Mouse (Mus musculus): ENCODE results near the gene Cend1. TPM values are rescaled to one million over a fixed set of nuclear protein-coding genes. Genes with fewer than 3 reads are reported as not detected.

Gene Cend1
- polyA plus RNA-seq, 1 experiment from 2014 or later = not detected

DNA sequence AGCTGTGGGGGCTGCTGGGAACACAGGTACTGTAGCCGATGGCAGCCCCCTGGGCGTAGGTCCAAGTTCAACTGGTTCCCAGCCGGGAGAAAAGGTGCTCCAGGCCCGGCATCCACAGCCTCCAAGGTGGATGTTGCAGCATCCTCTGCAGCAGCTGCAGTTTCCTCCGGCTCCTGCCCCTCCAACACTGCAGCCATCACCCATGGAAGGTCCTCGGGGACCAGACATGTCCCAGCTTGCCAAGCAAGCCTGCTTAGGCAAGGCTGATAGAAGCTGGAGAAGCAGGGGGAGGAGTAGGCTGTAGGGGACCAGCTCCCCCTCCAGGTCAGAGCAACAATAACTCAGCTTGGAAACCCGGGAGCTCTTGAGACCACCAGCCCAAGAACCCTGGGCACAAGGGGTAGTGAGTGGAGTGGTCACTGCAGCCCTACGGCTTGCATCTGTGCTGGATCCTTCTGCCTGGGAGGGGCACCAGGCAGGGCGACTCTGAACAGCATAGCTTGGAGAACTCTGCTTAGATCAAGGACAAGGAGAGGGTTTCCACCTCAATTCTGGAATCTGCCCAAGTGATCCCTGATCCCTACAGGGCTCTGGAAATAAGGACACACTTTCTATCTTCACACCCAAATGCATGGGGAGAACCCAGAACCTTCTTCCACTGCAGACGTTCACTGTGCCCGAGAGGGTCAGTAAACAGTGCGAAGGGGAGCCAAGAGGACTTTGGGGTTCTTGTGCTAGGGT, 14.0 kb upstream of the Cend1 start:
- Histone ChIP-seq H3K79me2 (ENCODE audit: inconsistent target) (peaks cover 17% of the 10 kb centered on the region), H3K36me3 (ENCODE audit: inconsistent target) (no peaks in the 10 kb centered on the region), H3K27ac (peak overlapping the region; percentile 46), H3K4me3 (ENCODE audit: inconsistent target) (peak overlapping the region; percentile 60)
- 20% methylated on average over 12 of the region's 12 CpGs for WGBS (ENCODE audit: missing documents)

GRCm38 (mm10) chr7:141442199-141442598, 12.9 kb upstream of the Cend1 start:
- H3K79me2 ChIP-seq (ENCODE audit: inconsistent target) = peaks cover 10% of the 10 kb centered on the region; the same call in 1 of the 2 replicates
- 96% methylated on average over 13 of the region's 13 CpGs for WGBS (ENCODE audit: missing documents)
- no peaks in the 10 kb centered on the region for H3K36me3 ChIP-seq (ENCODE audit: inconsistent target)
- no peak overlapping the region for H3K4me3 ChIP-seq (ENCODE audit: inconsistent target)
- no peak overlapping the region for H3K27ac ChIP-seq

GRCm38 (mm10) chr7:141441460-141441859, 12.2 kb upstream of the Cend1 start:
- WGBS (ENCODE audit: missing documents) = 96% methylated on average over 4 of the region's 9 CpGs
- peaks cover 18% of the 10 kb centered on the region; the same call in 1 of the 2 replicates for H3K79me2 ChIP-seq (ENCODE audit: inconsistent target)
- no peak overlapping the region for H3K4me3 ChIP-seq (ENCODE audit: inconsistent target)
- H3K27ac ChIP-seq = no peak overlapping the region
- no peaks in the 10 kb centered on the region for H3K36me3 ChIP-seq (ENCODE audit: inconsistent target)

GRCm38 (mm10) chr7:141440613-141441012, 11.3 kb upstream of the Cend1 start:
- Histone ChIP-seq H3K4me3 (ENCODE audit: inconsistent target) (no peak overlapping the region), H3K27ac (no peak overlapping the region), H3K36me3 (ENCODE audit: inconsistent target) (no peaks in the 10 kb centered on the region), H3K79me2 (ENCODE audit: inconsistent target) (peaks cover 26% of the 10 kb centered on the region; the same call in 1 of the 2 replicates)
- 29% methylated on average over 5 of the region's 6 CpGs for WGBS (ENCODE audit: missing documents)

- Histone ChIP-seq H3K4me3 (ENCODE audit: inconsistent target) (no peak overlapping the region), H3K79me2 (ENCODE audit: inconsistent target) (peaks cover 32% of the 10 kb centered on the region), H3K36me3 (ENCODE audit: inconsistent target) (no peaks in the 10 kb centered on the region), H3K27ac (no peak overlapping the region)
- 95% methylated on average over 11 of the region's 11 CpGs for WGBS (ENCODE audit: missing documents)
These were observed 10.5 kb upstream of the Cend1 start for GRCm38 (mm10) chr7:141439811-141440210.

GRCm38 (mm10) chr7:141439140-141439679, 9.9 kb upstream of the Cend1 start:
- H3K79me2 ChIP-seq (ENCODE audit: inconsistent target) = peaks cover 39% of the 10 kb centered on the region
- no peaks in the 10 kb centered on the region for H3K36me3 ChIP-seq (ENCODE audit: inconsistent target)
- no peak overlapping the region for H3K4me3 ChIP-seq (ENCODE audit: inconsistent target)
- no peak overlapping the region for H3K27ac ChIP-seq
- WGBS (ENCODE audit: missing documents) = 96% methylated on average over 8 of the region's 10 CpGs

GRCm38 (mm10) chr7:141438201-141438968, 9.1 kb upstream of the Cend1 start:
- H3K27ac ChIP-seq = no peak overlapping the region
- 98% methylated on average over 12 of the region's 12 CpGs for WGBS (ENCODE audit: missing documents)
- no peak overlapping the region for H3K4me3 ChIP-seq (ENCODE audit: inconsistent target)
- peaks cover 5% of the 10 kb centered on the region for H3K36me3 ChIP-seq (ENCODE audit: inconsistent target)
- H3K79me2 ChIP-seq (ENCODE audit: inconsistent target) = peaks cover 45% of the 10 kb centered on the region

DNA sequence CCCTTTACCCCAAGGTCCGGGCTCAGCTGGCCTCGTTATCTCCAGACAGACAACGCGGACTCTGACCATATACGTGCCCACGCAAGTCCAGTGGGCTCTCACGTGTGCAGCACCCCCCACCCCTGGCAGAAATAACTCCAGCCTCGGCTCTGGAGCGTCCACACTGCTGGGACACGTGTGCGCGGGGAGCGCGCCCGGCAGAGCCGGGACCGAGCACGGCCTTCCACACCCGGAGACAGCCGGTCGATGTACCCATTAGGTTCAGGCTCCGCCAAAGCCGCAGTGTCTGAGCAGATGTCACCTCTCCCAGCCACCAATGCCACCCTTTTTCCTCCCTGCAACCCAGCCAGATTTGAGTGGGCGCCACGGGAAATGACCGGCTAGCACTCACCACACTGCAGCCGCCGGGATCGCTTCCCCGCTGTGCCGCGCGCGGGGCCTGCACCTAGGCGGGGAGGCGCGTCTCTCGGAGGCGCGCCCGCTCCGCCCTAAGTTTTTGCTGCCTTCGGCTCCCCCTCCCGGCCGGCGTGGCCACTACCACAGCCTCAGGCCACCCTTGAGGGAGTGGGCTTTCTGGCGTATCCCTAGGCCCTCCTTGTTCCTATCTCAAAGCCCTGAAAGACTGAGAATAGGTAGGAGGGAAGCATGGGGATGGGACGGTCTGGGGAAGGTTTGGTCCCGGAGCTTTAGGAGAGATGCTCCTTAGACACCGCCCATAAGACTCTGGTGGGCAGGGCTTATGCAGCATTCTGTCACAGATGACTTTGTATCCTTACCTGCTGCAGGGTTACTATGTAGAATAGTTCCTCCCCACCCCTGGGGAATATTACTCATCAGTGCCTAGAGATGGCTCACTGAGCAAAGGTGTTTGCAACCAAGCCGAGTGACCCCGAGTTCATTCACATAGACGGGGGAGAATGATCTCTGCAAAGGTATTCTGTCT, 8.2 kb upstream of the Cend1 start, which contains the start of gene Slc25a22:
Gene Slc25a22 (minus strand): TSS at position 715 of the 943 bp plus-strand sequence.
- Histone ChIP-seq H3K4me3 (ENCODE audit: inconsistent target) (peak within 1 kb of the TSS; percentile 52), H3K36me3 (ENCODE audit: inconsistent target) (peaks cover 15% of the 10 kb centered on the region), H3K79me2 (ENCODE audit: inconsistent target) (peaks cover 39% of the 10 kb centered on the region), H3K27ac (peak within 1 kb of the TSS; percentile 61)
- WGBS (ENCODE audit: missing documents) = 7% methylated on average over 52 of the region's 53 CpGs

DNA sequence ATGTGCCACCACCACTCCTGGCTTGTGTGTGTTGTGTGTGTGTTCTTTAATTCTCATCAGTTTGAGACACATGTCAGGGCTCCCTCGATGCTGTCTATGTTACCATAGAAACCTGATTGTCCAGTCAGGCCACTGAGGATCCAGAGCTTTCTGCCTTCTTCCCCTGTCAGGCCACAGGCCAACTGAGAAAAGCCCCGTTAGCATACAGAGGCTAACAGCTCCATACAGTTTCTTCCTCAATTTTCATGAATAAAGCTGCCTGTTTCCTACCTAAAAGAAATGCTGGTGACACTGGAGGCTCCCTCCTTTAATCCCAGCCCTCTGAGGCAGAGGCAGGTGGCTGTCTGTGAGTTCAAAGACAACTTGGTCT, 7.2 kb upstream of the Cend1 start:
- Histone ChIP-seq H3K27ac (peak overlapping the region; percentile 61), H3K36me3 (ENCODE audit: inconsistent target) (peaks cover 22% of the 10 kb centered on the region), H3K79me2 (ENCODE audit: inconsistent target) (peaks cover 35% of the 10 kb centered on the region), H3K4me3 (ENCODE audit: inconsistent target) (peak overlapping the region; percentile 52)
- 22% methylated on average over 2 of the region's 2 CpGs for WGBS (ENCODE audit: missing documents)

DNA sequence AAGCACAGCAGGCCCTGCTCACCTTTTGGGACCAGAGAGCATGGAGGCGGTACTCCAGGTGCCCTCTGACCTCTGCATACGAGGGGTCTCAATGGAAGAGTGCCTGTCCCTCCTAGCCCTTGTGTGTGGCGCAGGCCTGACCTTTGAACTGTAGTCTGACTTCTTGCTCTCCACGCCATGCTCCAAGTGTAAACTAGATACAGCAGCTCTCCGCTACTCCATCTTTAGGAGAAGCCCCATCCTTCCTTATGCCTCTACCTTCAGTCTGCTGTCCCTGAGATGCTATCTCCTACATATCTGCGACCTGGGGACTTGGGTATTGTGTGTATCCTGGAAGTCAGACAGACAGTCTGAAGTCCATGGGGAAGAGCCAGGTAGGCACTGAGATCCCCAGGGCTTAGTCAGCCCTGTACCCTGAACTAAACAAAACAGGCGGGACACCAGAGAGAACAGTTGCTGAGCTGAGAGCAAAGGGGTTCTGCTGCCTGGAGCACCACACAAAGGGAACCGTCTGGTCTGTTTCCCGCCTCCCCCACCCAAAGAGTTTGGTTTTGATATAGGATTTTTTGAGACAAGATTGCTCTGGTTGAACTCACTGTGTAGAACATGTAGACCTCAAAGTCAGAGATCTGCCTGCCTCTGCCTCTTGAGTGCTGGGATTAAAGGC, 6.7 kb upstream of the Cend1 start:
- H3K27ac ChIP-seq = peak overlapping the region; percentile 61
- H3K79me2 ChIP-seq (ENCODE audit: inconsistent target) = peaks cover 35% of the 10 kb centered on the region
- peak overlapping the region; percentile 57 for H3K4me3 ChIP-seq (ENCODE audit: inconsistent target)
- 91% methylated on average over 9 of the region's 9 CpGs for WGBS (ENCODE audit: missing documents)
- H3K36me3 ChIP-seq (ENCODE audit: inconsistent target) = peaks cover 27% of the 10 kb centered on the region

DNA sequence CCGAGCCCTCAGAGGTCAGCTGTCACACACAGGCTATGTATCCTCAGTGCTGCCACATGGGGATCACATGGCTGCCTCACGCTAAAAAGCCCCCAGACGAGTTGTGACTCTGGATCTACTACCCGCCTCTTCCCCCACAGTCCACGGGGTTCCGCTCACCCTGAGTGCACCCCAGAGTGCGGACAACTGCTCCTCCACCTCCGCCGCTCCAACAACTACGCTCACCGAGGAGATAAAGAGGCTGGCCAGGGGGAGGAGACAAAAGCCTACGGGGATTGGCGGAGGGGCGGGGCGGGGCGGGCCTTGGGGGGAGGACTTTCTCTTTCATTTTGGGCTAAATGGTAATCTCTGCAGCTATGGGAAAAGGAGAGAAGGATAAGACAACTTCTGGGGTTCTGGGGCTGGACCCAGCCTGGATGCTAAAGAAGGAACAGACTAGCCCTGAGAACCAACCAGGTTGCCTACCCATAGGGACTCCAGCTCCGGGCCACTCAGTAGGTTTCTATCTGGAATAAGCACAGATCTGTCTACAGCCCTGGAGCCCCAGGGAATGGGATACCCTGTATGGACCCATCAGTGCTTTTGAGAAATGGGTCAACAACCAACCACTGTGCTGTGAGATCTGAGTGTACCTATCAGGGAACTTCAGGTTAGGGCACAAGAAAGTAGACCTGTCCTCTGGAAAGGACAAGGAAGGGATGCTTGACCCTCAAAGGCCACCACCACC, 6.0 kb upstream of the Cend1 start:
- 5% methylated on average over 17 of the region's 17 CpGs for WGBS (ENCODE audit: missing documents)

GRCm38 (mm10) chr7:141434464-141434863, 5.2 kb upstream of the Cend1 start:
- peaks cover 35% of the 10 kb centered on the region for H3K79me2 ChIP-seq (ENCODE audit: inconsistent target)
- H3K36me3 ChIP-seq (ENCODE audit: inconsistent target) = peaks cover 37% of the 10 kb centered on the region
- peak overlapping the region; percentile 27 for H3K27ac ChIP-seq
- H3K4me3 ChIP-seq (ENCODE audit: inconsistent target) = peak overlapping the region; percentile 57
- 29% methylated on average over 8 of the region's 8 CpGs for WGBS (ENCODE audit: missing documents)

More for the DNA sequence above, 6.0 kb upstream of the Cend1 start:
- Histone ChIP-seq H3K79me2 (ENCODE audit: inconsistent target) (peaks cover 35% of the 10 kb centered on the region), H3K36me3 (ENCODE audit: inconsistent target) (peaks cover 34% of the 10 kb centered on the region), H3K27ac (peak overlapping the region; percentile 61), H3K4me3 (ENCODE audit: inconsistent target) (peak overlapping the region; percentile 57)

All from macrophage (primary cell).